Comparison of ENCODE assay signal across 14 mouse cellular contexts in genomic region chr19:14045456-14045855, GRCm38 (mm10).
DNase-seq lines count a peak whose midpoint lies in the region; ATAC-seq lines count a peak whose summit lies in the region.
"Had no signal": no experiment of that assay in that cellular context is flagged by ENCODE, and none has a peak within 500 bp of the region (broad histone marks: within the 10 kb centered on the region; RNA-seq: fewer than 3 reads in every experiment).

No protein-coding gene starts in this region.

- H3K4me2 ChIP-seq in embryonic facial prominence, embryonic 11.5 days (ENCODE audit: low read depth, low read length): no peak overlapping the region

- H3K36me3 ChIP-seq in embryonic facial prominence, embryonic 11.5 days (replicated peaks; ENCODE audit: control insufficient read depth, insufficient read depth, low read depth, low read length): no peaks in the 10 kb centered on the region
- H3K36me3 ChIP-seq in embryonic facial prominence, embryonic 10.5 days (replicated peaks): no peaks in the 10 kb centered on the region

- H3K27me3 ChIP-seq in embryonic facial prominence, embryonic 11.5 days (ENCODE audit: control insufficient read depth, insufficient read depth, low read length): no peaks in the 10 kb centered on the region
- H3K27me3 ChIP-seq in embryonic facial prominence, embryonic 10.5 days (replicated peaks; ENCODE audit: low read depth, poor library complexity, severe bottlenecking): no peaks in the 10 kb centered on the region

- ATAC-seq in embryonic facial prominence, embryonic 11.5 days (replicated peaks; ENCODE audit: insufficient number of reproducible peaks, low FRiP score, low TSS enrichment, low read depth): no peak
- ATAC-seq: CD4-positive, CD25-positive, alpha-beta regulatory T cell, adult 4 months had no signal

- WGBS in embryonic facial prominence, embryonic 11.5 days: 63% methylated on average over 2 of the region's 2 CpGs
- WGBS in embryonic facial prominence, embryonic 10.5 days: 65% methylated on average over 2 of the region's 2 CpGs

- peak; percentile 33 for DNase-seq in embryonic facial prominence, embryonic 11.5 days (ENCODE audit: low spot score)
- no peak for DNase-seq in embryonic facial prominence, embryonic 10.5 days (ENCODE audit: low spot score)
- DNase-seq in layer of hippocampus, adult 11-12 months (ENCODE audit: low spot score): peak; percentile 13
- no peak for DNase-seq in layer of hippocampus, postnatal 10 days (ENCODE audit: low spot score in 2 of 2)
- DNase-seq in A20 (ENCODE audit: low read depth, low spot score) (peak; percentile 3), ZHBTc4 (ENCODE audit: low read depth, low spot score) (peak; percentile 13)
- DNase-seq in right cerebral cortex, postnatal 14 days: no peak
- DNase-seq: cerebellum, adult 9-11 months; heart, adult 11 months; heart, postnatal 10 days; kidney, postnatal 14 days; lung, postnatal 14 days; right cerebral cortex, adult 18-20 months had no signal

- no peak overlapping the region for H3K9ac ChIP-seq in embryonic facial prominence, embryonic 11.5 days (replicated peaks; ENCODE audit: low read length)

- H3K9me3 ChIP-seq in embryonic facial prominence, embryonic 11.5 days (replicated peaks; ENCODE audit: control insufficient read depth, low read length): no peaks in the 10 kb centered on the region
- no peaks in the 10 kb centered on the region for H3K9me3 ChIP-seq in embryonic facial prominence, embryonic 10.5 days

- H3K27ac ChIP-seq in embryonic facial prominence, embryonic 11.5 days (replicated peaks; ENCODE audit: low read depth, low read length): no peak overlapping the region
- no peak overlapping the region for H3K27ac ChIP-seq in embryonic facial prominence, embryonic 10.5 days (replicated peaks)

- H3K4me3 ChIP-seq in embryonic facial prominence, embryonic 11.5 days (ENCODE audit: low read depth, low read length): no peak overlapping the region
- no peak overlapping the region for H3K4me3 ChIP-seq in embryonic facial prominence, embryonic 10.5 days

- no peaks in the 10 kb centered on the region for H3K4me1 ChIP-seq in embryonic facial prominence, embryonic 11.5 days (ENCODE audit: control insufficient read depth, insufficient read depth, low read length)
- H3K4me1 ChIP-seq in embryonic facial prominence, embryonic 10.5 days: no peaks in the 10 kb centered on the region

Comparison
In these comparisons a context has a peak if more than half of its experiments do, and no peak if none do; other contexts are left out.
1. DNase-seq: peak in embryonic facial prominence, embryonic 11.5 days (single experiment), layer of hippocampus, adult 11-12 months (single experiment), A20 (single experiment) and ZHBTc4 (single experiment); none in embryonic facial prominence, embryonic 10.5 days (single experiment), layer of hippocampus, postnatal 10 days (0 of 2) and right cerebral cortex, postnatal 14 days (single experiment).